Mouse (Mus musculus): ENCODE measurements around the gene Olfr1259.
"Not testable (repeated sequence)": the region's sequence is repeated elsewhere in the genome, so short reads cannot be mapped to it uniquely, and the experiment has no call there.

Olfr1259 gene

DNA sequence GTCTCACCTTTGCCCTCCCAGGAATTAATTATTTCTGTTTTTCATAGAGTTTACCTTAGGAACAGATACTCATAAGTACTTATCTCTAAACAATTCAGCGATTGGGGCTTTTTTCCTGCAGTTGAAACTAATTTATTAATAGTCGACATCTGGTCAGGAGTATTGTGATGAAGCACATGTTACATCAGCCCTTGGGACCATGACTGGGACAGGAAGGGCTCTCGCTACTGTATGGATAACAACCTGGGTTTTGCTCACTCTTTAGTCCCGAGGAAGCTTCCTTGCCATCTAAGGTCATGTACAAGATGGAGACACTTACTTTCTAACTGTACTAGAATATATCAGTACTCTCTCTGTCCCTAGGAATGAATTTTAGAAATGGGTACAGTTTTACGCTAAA, at the start of gene Olfr1259:
Gene Olfr1259, minus strand, starts transcription at position 101 of the 400 bp plus-strand sequence.
- in situ Hi-C loops (cut with MboI; ENCODE audit: unreplicated experiment in 2 of 2), result no loop called here

DNA sequence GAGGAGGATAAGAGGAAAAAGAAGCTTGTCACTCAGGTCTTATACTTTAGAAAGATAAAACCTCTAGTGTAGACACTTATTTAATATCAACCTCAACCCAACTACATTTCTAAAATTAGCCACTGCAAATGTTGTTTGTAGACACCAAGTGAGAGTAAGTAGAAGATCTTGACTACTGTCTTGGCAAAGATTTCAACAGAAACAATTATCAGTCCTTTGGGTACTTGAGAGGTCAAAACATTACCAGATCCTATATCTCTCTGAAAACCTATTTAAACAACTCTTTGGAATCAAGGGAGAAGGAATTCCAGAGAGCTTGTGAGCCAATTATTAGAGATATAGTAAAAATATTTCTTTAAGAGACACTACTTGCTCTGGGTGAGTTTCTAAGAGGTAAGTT, 42.5 kb upstream of the Olfr1259 start, which contains the start of gene Olfr1261:
Gene Olfr1261, plus strand, starts transcription at position 301 of the 400 bp plus-strand sequence.
- in situ Hi-C loops (cut with MboI; ENCODE audit: unreplicated experiment in 2 of 2), result no loop called here

DNA sequence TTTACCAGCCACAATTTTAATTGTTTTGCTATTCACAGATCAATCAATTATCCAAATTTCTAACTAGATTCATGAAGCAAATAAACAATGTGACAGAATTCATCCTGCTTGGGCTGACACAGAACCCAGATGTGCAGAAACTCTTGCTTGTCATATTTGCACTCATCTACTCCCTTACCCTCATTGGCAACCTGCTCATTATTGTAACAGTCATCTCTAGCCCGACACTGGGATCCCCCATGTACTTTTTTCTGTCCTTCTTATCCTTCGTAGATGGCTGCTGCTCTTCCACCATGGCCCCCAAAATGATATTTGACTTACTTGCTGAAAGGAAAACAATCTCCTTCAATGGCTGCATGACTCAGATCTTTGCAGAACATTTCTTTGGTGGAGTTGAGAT, 29.2 kb upstream of the Olfr1259 start:
- in situ Hi-C loops (cut with MboI; ENCODE audit: unreplicated experiment in 2 of 2), result no loop called here

DNA sequence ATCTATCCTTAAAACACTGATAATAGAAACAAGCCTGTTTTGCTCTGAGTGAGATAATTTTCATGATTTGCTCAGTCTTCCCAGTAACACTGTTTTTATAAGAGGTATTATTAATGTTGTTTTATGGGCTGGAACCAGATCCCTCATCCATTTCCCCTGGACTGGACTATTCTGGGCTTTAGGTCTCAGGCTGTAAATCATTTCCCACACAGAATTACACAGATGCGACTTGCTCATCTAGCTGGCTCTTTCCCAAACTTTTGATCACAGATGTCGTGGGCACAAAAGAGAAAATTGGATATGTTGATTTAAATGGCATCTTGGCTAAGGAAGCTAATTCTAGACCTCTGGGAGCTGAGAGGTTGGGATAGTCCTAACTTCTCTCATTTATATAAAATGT, 25.7 kb upstream of the Olfr1259 start, which contains the start of gene Olfr1260:
Gene Olfr1260, plus strand, starts transcription at position 157 of the 400 bp plus-strand sequence.
- in situ Hi-C loops (cut with MboI; ENCODE audit: unreplicated experiment in 2 of 2), result no loop called here

DNA sequence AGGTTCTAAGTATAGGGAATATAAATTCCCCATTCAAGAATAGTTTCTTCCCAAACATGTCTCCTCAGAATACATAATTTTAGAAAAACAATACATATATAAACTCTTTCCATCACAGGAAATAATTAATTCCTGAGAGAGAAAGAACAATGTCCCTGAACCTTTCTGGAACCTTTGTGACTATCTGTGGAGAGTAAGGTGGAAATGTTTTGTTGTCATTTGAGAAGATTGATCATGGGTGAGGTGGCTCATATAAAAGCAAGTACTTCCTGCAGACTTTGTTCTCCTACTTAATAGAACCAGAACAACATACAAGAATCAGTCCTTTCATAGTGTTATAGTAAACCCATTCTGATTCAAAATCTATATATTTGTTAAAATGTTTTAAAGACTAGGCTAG, 21.5 kb downstream of the Olfr1259 start, which contains the start of gene Olfr1258:
Gene Olfr1258, plus strand, starts transcription at position 301 of the 400 bp plus-strand sequence.
- in situ Hi-C loops (cut with MboI; ENCODE audit: unreplicated experiment in 2 of 2), result no loop called here

DNA sequence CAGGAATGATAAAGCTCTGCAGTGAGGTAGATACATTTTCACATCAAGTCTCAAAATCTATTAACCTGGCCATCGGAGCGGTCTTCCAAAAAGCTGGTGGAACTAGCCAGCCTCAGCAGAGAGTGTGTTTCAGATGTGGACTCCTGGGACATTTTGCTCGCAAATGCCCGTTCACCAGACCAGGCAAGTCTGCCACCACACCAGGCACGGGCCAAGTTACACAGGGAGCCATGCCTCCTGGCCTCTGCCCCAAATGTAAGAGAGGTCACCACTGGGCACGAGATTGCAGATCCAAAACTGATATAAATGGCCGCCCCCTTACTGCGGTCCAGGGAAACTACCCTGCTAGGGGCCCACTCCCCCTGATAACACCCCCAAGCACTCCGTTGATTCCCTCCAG, 35.8 kb downstream of the Olfr1259 start:
- in situ Hi-C loops (cut with MboI; ENCODE audit: unreplicated experiment in 2 of 2), result not testable (repeated sequence)

Data from v-Abl transformed pro-B cells (cell line).